Comparison of ENCODE assay signal across 15 mouse cellular contexts in the genomic region with DNA sequence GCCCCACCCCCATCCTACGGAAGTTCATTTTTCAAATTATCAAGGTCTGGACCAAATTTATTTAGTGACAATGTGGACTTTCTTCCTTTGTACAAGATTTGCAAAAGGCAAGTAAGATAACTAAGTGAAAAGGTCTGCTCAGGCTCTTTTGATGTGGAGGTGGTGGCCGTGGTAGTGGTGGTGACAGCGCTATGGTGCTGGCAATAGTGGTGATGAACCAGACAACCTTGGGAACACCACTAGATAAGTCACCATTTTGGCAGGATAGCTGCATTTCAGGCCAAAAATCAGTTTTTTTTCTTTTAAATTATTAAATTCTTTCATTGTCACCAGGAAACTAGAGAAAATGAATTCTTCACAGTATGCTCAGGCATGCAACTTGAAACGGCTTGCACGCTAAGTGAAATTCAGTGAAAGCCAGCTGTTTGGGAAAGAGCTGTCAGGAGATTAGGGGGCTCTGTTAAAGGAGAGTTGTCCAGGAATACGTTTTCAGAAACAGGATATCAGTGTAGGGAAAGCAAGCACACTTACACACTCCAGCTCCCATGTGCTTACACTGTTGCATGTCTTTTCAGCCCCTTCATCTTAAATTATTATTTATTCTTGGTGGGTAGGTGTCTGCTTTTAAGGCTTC.
DNase-seq lines count a peak whose midpoint lies in the region; ATAC-seq lines count a peak whose summit lies in the region.
"Had no signal": no experiment of that assay in that cellular context is flagged by ENCODE, and none has a peak within 500 bp of the region (broad histone marks: within the 10 kb centered on the region; RNA-seq: fewer than 3 reads in every experiment).

No protein-coding gene starts in this region.

- no peak for ATAC-seq in embryonic facial prominence, embryonic 11.5 days (replicated peaks; ENCODE audit: insufficient number of reproducible peaks, low FRiP score, low TSS enrichment, low read depth)
- no peak for ATAC-seq in kidney, embryonic 15.5 days (replicated peaks; ENCODE audit: low FRiP score)
- ATAC-seq in embryonic facial prominence, embryonic 13.5 days (ENCODE audit: insufficient number of reproducible peaks, insufficient read depth, low FRiP score, low TSS enrichment, low read depth), result no peak
- ATAC-seq: intestine, postnatal 0 days; midbrain, embryonic 15.5 days had no signal

- no peak overlapping the region for H3K4me3 ChIP-seq in embryonic facial prominence, embryonic 11.5 days (ENCODE audit: low read depth, low read length)
- H3K4me3 ChIP-seq in embryonic facial prominence, embryonic 10.5 days, result no peak overlapping the region
- no peak overlapping the region for H3K4me3 ChIP-seq in kidney, embryonic 15.5 days (replicated peaks)
- H3K4me3 ChIP-seq in embryonic facial prominence, embryonic 13.5 days, result no peak overlapping the region
- H3K4me3 ChIP-seq: erythroblast, embryonic 14.5 days; left cerebral cortex, adult 2 months; midbrain, embryonic 15.5 days had no signal

- DNase-seq in embryonic facial prominence, embryonic 11.5 days (ENCODE audit: low spot score), result peak; percentile 62
- DNase-seq in embryonic facial prominence, embryonic 10.5 days (ENCODE audit: low spot score), result no peak
- DNase-seq in kidney, postnatal 14 days, result no peak
- peak; percentile 56 for DNase-seq in lung, postnatal 10 days
- no peak for DNase-seq in layer of hippocampus, adult 11-12 months (ENCODE audit: low spot score)
- DNase-seq in spleen, postnatal 10 days (ENCODE audit: low spot score in 2 of 2), result no peak
- DNase-seq: adrenal gland, postnatal 25 days; B cell, adult 2 months had no signal

- no peaks in the 10 kb centered on the region for H3K36me3 ChIP-seq in embryonic facial prominence, embryonic 11.5 days (replicated peaks; ENCODE audit: control insufficient read depth, insufficient read depth, low read depth, low read length)
- H3K36me3 ChIP-seq in embryonic facial prominence, embryonic 10.5 days (replicated peaks), result no peaks in the 10 kb centered on the region
- H3K36me3 ChIP-seq in kidney, embryonic 15.5 days, result no peaks in the 10 kb centered on the region
- no peaks in the 10 kb centered on the region for H3K36me3 ChIP-seq in embryonic facial prominence, embryonic 13.5 days
- H3K36me3 ChIP-seq: midbrain, embryonic 15.5 days had no signal

- no peak overlapping the region for H3K4me2 ChIP-seq in embryonic facial prominence, embryonic 11.5 days (ENCODE audit: low read depth, low read length)
- H3K4me2 ChIP-seq in kidney, embryonic 15.5 days, result no peak overlapping the region
- peak overlapping the region; percentile 0; the same call in 1 of the 2 replicates for H3K4me2 ChIP-seq in embryonic facial prominence, embryonic 13.5 days
- H3K4me2 ChIP-seq: liver, embryonic 11.5 days; midbrain, embryonic 15.5 days had no signal

- no peaks in the 10 kb centered on the region for H3K4me1 ChIP-seq in embryonic facial prominence, embryonic 11.5 days (ENCODE audit: control insufficient read depth, insufficient read depth, low read length)
- peaks cover 9% of the 10 kb centered on the region; the same call in 1 of the 2 replicates for H3K4me1 ChIP-seq in embryonic facial prominence, embryonic 10.5 days
- peaks cover 10% of the 10 kb centered on the region; the same call in 1 of the 2 replicates for H3K4me1 ChIP-seq in kidney, embryonic 15.5 days
- peaks cover 19% of the 10 kb centered on the region for H3K4me1 ChIP-seq in embryonic facial prominence, embryonic 13.5 days
- H3K4me1 ChIP-seq: midbrain, embryonic 15.5 days had no signal

- no peaks in the 10 kb centered on the region for H3K9me3 ChIP-seq in embryonic facial prominence, embryonic 11.5 days (replicated peaks; ENCODE audit: control insufficient read depth, low read length)
- no peaks in the 10 kb centered on the region for H3K9me3 ChIP-seq in embryonic facial prominence, embryonic 10.5 days
- H3K9me3 ChIP-seq in kidney, embryonic 15.5 days (replicated peaks), result no peaks in the 10 kb centered on the region
- H3K9me3 ChIP-seq in embryonic facial prominence, embryonic 13.5 days, result no peaks in the 10 kb centered on the region
- H3K9me3 ChIP-seq: midbrain, embryonic 15.5 days had no signal

- H3K27ac ChIP-seq in embryonic facial prominence, embryonic 11.5 days (replicated peaks; ENCODE audit: low read depth, low read length), result no peak overlapping the region; the same call in 1 of the 2 replicates
- no peak overlapping the region for H3K27ac ChIP-seq in embryonic facial prominence, embryonic 10.5 days (replicated peaks)
- 0 out of 2 replicates have a peak overlapping the region, but pooled peaks have one; percentile 35 for H3K27ac ChIP-seq in kidney, embryonic 15.5 days
- peak overlapping the region; percentile 70 for H3K27ac ChIP-seq in embryonic facial prominence, embryonic 13.5 days
- H3K27ac ChIP-seq: left cerebral cortex, adult 2 months; midbrain, embryonic 15.5 days had no signal

- no peaks in the 10 kb centered on the region for H3K27me3 ChIP-seq in embryonic facial prominence, embryonic 11.5 days (ENCODE audit: control insufficient read depth, insufficient read depth, low read length)
- H3K27me3 ChIP-seq in embryonic facial prominence, embryonic 10.5 days (replicated peaks; ENCODE audit: low read depth, poor library complexity, severe bottlenecking), result no peaks in the 10 kb centered on the region
- H3K27me3 ChIP-seq in kidney, embryonic 15.5 days, result no peaks in the 10 kb centered on the region
- no peaks in the 10 kb centered on the region for H3K27me3 ChIP-seq in embryonic facial prominence, embryonic 13.5 days
- H3K27me3 ChIP-seq: midbrain, embryonic 15.5 days had no signal

- H3K9ac ChIP-seq in embryonic facial prominence, embryonic 11.5 days (replicated peaks; ENCODE audit: low read length), result no peak overlapping the region; the same call in 1 of the 2 replicates
- no peak overlapping the region for H3K9ac ChIP-seq in kidney, embryonic 15.5 days
- no peak overlapping the region for H3K9ac ChIP-seq in embryonic facial prominence, embryonic 13.5 days
- H3K9ac ChIP-seq: midbrain, embryonic 15.5 days had no signal

- 59% methylated on average over 6 of the region's 6 CpGs for WGBS in embryonic facial prominence, embryonic 11.5 days
- WGBS in embryonic facial prominence, embryonic 10.5 days, result 72% methylated on average over 6 of the region's 6 CpGs
- 57% methylated on average over 6 of the region's 6 CpGs for WGBS in kidney, embryonic 15.5 days
- WGBS in embryonic facial prominence, embryonic 13.5 days, result 34% methylated on average over 6 of the region's 6 CpGs

Comparison
In these comparisons a context has a peak if more than half of its experiments do, and no peak if none do; other contexts are left out.
1. DNase-seq: peak in embryonic facial prominence, embryonic 11.5 days (single experiment) and lung, postnatal 10 days (single experiment); none in embryonic facial prominence, embryonic 10.5 days (single experiment), kidney, postnatal 14 days (single experiment), layer of hippocampus, adult 11-12 months (single experiment) and spleen, postnatal 10 days (0 of 2).
2. H3K27ac ChIP-seq: peak in kidney, embryonic 15.5 days (single experiment) and embryonic facial prominence, embryonic 13.5 days (single experiment); none in embryonic facial prominence, embryonic 11.5 days (single experiment) and embryonic facial prominence, embryonic 10.5 days (single experiment).